Mouse (Mus musculus) retina, adult 2 months (tissue): Measurements from ENCODE around the gene Atxn7l1.

ENCODE experiments used
- DNase-seq: peaks from one replicate; pipeline ENCODE4 v3.0.0-alpha.2; 2012; ENCODE audit warnings: low read depth, low spot score

Gene Atxn7l1

DNA sequence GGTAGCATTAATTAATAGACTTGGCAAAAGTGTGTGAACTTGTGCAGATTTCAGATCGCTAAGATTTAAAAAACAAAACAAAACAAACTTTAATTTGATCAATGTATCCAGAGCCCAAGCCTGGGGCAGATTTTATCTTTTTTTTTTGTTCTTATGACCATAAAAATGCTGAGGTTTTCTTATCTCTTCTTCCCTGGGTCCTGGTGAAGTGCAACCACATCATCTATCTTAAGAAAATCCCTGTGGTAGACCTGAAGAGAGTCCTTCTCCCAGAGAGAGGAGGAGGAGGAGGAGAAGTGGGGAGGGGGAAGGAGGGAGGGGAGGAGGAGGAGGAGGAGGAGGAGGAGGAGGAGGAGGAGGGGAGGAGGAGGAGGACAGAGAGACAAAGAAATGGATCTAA is 78.5 kb downstream of the Atxn7l1 start:
- no peak for DNase-seq

DNA sequence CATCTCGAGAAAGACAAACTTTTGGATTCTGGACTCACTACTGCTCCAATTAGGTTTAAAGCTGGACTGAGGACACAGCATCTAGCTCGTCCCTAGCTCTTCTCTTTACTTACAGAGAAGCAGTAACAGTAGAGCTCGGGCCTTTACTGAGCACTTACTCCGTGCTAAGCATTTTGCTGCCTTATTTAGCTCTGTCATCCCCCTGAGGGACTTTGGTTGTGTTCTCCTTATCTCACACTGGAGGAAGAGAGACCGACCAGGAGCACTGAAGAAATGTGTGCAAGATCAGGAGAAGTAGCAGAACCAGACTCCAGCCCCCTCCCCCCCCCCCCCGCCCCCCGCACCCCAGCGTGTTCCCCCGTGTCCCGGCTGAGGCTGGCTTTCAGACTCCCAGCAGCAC is 79.1 kb downstream of the Atxn7l1 start:
- no peak for DNase-seq

DNA sequence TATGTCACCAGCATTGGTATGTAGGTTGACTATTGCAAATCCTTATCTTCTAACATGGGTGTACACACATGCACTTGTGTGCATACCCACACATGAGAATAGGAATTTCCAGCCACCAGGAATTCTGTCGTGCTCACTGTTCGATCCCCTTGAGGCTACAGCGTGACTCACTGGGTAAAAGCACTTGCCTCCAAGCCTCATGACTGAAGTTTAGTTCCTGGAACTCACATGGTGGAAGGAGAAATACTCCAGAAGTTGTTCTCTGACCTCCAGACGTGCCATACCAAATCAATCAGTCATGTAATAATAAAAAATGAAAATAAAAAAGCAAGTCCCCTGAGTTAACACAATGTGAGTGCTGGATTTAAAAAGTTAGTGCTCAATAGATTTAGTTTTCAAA is 87.8 kb downstream of the Atxn7l1 start:
- no peak for DNase-seq

DNA sequence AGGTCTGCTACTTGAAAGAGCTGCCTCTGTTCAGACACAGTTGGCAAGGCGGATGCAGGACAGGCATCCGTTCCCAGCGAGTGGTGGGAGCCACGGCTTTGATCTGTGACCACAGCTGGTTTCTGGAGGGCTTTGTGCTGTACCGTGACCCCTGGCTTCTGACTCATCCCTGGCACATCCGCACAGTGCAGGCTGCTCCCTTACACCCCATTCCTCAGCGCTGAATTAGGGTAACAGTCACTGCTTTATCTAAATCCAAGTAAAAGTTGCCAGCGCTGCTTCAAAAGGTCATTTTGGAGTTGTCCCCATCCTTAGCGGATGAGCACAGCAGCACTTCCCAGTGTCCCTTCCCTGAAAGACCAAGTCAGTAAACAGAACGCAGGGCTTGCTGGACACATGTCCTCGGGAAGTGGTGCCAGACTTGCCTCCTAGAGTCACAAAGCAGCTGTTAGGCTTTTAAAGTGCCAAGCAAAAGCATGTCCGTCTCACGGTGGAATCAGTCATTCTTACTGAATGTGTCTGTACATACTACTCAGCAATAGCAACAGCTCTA is 88.4 kb downstream of the Atxn7l1 start:
- no peak for DNase-seq

DNA sequence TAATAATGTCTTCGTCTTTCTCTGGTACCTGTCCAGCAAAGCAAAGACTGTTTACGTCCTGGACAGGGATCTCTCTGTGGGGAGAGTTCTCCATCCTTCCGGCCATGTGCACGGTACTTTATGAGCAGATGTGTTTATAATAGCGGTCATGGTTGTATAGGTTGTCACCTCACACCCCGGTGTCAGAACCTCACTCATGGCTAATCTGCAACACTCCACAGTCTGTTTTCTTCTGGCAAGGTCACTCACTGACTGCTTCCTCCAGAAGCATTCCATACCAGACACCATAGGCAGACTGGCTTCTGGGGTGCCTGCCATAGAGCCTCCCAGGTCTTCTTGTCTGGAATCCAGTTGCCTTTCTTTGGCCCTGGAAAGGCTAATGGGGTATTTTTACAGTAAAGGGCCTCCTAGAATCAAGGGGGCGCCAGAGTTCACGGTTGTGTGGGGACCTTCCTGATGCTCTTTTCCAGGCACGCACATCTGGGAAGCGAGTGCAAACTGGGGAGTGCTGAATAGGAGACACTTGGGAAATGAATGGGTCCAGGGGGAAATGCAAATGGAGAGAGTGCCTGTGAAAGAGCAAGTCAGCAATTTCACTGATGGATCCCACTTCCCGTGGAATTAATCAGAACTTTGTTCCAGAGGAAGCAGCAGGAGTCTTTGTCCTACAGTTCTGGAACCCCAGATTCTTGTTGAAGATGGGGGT is 89.0 kb downstream of the Atxn7l1 start:
- DNase-seq, result no peak

DNA sequence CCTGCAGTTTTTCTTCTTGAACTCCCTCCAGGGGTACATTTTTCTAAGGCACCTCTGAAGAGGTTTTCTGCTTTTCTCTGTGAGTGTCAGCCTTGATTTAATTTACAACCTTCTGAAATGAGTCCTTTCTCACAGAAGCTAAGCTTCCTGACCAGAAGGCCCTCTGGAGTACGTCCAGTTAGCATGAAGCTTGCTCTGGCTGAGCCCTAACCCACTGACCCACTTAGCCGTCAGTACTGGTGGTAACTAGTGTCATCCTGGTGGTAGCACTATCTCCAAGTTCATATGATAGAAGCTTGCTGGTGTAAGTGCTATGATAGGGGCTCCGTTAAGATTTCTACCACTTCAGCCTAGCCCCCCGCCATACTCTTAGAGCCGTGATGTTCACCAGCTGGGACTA is 89.6 kb downstream of the Atxn7l1 start:
- DNase-seq, result no peak

DNA sequence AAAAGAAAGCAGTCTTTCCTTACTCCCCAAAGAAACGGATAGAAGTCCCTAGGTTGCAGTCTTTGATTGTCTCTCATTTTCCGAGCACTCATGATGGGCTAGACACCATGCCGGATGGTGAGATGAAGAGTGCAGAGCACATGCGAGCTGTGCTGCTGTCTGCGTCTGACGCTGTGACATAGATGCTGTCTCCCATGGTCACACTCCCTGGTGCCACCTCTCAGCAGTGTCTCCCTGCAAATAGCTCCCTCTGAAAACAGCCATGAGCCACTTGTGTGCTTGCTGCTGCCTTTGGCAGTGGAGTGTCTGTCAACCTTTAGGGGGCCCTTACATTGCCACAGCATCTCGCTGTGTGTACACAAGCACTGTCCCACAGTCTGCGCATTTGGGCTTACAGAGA is 95.2 kb downstream of the Atxn7l1 start:
- no peak for DNase-seq

DNA sequence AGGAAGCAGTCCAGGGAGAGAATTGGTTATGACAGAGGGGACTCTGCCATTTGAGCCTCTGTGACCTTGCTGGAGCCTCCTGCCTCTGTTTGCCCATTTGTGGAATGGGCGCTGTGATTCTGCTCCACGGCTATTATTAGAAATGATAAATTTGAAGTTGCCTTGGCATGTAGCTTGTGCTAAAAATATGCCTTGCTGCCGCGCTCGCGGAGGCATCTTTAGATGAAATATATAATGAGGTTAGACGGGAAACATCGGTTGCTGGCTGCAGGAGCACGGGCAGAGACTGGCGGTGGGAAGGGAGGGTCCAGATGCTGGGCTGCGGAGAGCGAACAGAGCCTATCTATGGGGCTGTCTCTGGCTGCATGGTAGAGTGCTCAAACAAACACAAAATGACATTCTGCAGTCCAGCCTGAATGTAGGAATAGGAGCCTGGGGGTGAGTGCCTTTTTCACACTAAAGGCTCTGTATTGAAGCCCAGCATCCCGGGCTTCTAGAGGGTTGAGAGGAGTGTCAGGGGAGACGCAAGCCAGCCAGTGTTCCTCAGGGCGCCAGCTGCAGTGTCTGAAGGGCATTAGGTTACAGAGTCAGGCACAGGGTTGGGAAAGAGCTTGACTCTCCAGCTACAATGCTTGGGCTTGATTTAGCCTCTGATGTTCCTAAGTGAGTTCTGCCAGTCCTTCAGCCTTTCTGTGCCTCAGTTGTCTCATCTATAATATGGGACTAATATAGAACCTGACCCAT is 96.8 kb downstream of the Atxn7l1 start:
- DNase-seq, result no peak

DNA sequence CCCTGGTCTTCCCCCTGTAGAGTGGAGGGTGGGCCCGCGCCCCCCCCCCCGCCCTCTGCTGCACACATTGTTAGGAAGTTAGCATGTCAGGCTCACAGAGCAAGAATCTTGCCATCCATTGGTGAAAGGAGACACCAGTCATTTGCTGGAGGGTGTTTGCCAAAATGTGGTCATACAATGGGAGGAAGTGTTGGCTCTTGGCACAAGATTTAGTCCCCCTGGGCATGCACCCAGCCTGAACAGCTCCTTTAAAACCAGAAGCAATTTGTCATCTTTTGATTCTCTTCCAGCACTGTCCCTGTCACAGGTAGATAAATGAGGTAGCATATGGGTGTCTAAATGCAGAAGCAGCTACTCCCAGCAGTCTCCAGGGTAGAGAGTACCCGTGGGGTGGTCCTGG is 98.0 kb downstream of the Atxn7l1 start:
- no peak for DNase-seq

DNA sequence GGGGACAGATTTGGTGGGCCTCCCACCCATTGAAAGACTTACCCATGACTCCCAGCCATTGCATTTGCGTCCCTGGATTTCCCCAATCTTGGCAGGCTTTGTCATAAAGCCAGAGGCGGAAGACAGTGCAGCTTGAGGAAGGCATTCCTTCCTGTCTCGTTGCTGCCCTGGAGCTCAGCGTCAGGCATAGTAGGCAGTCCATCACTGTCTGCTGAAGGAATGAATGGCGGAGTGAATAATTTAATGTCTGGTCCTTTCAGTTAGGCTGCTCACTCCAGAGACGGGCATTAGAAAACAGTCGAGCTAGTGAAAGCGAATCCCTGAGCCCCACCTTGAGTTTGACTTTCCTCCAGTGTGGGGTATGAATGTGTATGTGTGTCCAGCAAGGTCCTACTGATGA is 99.4 kb downstream of the Atxn7l1 start:
- no peak for DNase-seq

DNA sequence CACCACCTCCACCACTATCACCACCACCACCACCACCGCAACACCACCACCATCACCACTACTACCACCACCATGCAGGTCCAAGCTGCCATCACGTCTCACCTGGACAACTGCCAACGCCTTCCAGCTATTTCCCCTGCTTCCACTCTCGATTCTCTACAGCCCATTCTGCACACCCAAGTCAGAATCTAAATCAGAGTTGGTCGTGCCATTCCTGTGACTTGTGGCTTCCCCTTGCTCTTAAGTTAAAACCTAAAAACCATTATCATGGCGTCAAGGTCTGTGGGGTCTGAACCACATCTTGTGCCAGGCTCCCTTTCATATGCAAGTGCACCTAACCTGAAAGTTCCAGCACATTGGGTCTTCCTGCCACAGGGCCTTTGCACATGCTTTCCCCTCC is 102.7 kb downstream of the Atxn7l1 start:
- no peak for DNase-seq

DNA sequence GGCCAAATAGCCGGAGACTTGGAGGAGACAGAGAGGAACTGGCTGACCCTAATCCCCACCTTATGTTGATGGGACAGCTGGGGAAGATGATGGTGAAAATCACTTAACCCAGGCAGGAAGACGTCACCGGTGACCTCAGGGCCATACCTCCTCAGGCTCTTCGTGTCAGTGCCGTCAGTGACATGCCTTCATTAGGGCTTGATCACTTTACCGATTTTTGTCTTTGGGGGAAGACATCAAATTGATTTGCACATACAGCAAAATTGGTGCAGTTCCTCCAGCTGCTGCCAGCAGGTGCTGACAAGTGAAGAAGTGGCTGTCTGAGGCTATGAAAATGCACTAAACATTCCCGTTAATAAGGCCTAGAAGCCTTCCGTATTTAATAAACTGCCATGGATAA is 103.9 kb downstream of the Atxn7l1 start:
- DNase-seq, result no peak

DNA sequence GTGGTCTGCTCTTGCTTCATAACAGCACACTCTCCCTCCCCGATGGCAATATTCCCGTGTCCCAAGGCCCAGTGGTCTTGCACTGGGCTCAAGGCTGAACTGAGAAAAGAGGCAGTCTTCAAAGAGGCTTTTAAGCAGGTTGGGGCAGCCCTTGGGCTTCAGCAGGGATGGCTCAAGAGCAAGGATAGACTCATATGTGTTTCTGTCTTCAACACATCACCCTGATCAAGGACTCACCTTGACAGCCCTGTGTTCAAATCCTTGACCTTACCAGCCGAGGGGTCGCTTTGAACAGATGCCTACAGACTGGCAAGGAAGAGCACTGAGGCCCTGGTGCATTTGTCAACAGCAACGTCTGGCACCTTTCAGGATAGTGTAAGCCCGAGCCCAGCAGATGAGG is 105.1 kb downstream of the Atxn7l1 start:
- no peak for DNase-seq

DNA sequence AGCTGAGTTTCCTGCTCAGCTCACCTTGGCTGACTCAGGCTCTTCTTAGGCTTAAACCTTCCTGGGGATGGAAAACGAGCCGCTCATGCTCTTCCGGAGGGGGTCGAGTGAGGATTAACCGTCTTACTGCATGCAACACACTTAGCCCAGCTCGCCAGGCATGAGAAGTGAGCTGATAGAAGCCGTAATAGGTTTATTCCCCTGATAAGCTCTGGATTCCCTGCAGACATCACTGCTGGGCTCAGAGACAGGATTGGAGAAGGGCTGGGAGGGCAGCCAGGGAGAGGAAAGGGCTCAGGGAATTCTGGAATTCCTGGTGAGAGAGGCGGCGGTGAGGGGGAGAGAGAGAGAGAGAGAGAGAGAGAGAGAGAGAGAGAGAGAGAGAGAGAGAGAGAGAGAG is 105.7 kb downstream of the Atxn7l1 start:
- peak; percentile 68 for DNase-seq

DNA sequence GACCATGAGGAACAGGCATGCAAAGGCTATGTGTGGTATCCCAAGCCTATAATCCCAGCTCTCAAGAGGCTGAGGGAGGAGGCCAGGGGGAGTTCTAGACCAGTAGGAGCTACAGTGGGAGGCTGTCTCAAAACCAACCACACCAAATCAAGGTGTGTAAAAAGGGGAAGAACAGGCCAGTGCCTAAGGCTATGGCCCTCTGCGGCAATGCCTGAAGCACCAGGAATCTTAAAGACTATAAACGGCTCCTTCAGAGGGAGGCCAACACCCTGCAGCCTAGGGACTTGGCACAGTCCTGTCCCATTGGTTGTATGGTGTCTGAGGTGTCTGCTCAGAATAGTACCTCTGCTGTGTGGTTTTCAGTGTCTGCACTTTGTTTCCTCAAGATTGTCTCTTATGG is 107.8 kb downstream of the Atxn7l1 start:
- DNase-seq, result no peak

DNA sequence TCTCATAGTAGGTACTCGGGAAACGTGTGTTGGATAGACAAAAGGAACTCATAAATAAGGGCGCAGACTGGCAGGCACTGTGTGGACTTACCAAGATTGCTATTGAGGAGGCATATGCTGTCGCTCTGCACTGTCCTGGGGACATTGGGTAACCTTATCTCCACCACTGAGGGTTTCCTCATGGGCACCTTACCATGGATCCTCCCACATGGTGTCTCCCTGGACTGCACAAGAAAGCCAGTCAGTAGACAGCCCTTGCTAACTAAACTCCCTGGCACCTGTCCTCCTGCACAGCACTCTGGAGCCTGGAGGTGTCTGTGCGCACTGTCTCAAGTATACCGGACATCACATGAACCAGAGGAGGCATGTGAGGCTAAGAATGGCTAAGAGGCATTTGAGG is 108.9 kb downstream of the Atxn7l1 start:
- DNase-seq, result no peak

DNA sequence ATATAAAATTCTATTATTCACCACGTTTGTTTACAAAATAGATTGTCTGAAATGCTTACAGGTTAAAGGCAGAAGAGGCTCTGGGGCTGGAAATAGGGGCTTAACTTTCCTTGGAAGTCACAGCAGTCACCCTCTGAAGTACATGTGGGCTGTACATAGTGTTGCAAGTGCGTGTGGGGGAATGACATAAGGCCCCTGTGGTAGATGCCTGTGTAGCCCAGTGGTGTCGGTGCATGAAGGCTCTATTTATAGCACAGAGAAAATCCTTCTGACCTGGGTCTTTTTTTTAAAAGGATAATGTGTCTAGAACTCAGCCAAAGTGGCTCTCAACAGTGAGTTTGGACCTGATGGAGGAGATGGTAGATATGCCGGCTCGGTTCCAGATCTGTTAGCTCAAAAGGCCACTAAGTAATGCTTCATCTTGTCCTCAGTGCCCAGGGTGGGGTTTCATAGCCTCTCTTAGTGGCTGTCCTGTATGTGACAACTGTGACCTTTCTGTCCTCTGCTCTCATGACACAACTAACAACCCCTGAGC is 111.6 kb downstream of the Atxn7l1 start:
- DNase-seq, result no peak

DNA sequence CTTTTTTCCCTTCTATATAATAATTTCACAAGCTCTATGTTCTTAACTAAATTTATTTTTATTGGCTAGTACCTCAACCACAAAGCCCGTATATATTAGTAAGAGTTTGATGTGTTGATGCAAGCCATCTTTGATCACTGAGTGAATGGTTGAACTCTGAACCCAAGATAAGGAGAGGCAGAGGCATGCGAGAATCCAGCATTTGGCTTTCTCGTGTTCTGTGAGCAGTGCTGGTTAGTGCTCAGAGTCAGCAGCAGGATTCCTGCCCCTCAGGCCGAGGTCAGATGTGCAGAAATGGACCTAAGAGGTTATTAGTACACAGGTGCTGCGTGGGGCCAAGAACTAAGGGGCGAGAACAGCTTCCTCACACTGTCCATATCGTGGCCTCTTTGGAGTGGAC is 113.1 kb downstream of the Atxn7l1 start:
- no peak for DNase-seq

DNA sequence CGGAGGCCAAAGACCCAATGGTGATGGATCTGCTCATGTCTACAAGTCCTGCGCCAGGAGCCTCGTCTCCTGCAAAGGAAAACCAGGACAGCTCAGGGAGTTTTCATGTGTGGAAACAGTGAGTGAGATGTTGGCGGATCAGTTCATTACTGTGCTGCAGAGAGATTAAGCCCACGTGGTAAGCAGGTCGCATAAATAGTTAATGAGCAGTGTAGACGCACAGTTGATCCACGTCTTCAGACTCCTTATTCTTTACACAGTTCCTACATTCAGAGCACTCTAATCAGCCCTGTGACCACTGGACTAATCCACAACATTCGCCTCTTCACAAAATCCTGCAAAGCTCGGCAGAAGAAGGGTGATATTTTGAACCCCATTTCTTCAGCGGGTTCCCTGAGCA is 118.4 kb downstream of the Atxn7l1 start:
- DNase-seq, result no peak

DNA sequence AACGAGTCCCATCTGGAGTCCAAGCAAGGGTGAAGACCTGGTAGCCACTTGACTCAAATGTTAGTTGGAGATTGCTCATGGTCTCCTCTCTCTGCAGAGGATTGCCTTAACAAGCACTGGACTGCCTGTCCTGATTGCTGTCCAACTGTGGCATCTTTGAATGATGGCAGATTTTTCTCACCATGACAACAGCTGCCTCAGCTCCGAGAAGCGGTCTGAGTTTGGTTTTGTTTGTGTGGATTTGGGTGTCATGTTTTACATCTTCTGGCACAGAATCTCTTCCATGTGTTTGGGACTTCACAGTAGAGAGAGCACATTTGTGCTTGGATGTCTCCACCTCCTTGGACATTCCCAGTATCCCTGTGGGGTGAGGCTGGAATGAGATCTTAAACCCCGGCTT is 120.5 kb downstream of the Atxn7l1 start:
- no peak for DNase-seq

DNA sequence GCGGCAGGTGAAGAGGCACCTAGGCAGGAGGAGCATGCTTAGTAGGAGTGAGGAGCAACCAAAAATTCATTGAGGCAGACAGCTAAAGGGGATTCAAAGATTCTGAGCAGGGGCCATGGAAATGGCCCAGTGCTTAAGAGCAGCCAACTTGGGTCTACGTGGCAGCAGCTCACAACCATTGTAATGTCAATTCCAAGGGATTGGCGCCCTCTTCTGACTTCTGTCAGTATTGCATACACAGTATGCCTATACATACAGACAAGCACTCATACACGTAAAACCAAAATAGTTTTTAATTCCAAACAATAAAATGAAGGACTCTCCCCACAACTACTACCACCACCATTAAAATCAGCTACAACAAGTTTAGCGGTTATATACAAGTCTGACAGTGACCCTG is 122.2 kb downstream of the Atxn7l1 start:
- no peak for DNase-seq

DNA sequence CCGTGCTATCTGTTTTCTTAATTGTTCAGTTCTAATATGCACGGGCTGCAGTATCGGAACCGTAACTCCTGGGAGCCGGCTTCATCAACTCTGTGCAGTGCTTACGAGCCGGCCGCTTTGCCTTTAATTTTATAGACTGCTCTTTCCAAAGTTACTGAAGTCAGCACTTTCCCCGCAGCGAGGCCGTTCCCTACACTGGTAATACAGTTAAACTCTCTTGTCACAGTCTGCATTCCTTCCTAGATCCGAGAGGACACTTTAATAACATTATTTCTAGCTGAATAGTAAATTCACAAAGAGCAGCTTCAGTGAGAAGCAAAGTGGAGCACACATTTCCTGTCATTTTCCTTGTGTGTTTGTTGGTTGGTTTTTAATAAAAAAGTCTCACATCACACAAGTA is 124.4 kb downstream of the Atxn7l1 start:
- no peak for DNase-seq

DNA sequence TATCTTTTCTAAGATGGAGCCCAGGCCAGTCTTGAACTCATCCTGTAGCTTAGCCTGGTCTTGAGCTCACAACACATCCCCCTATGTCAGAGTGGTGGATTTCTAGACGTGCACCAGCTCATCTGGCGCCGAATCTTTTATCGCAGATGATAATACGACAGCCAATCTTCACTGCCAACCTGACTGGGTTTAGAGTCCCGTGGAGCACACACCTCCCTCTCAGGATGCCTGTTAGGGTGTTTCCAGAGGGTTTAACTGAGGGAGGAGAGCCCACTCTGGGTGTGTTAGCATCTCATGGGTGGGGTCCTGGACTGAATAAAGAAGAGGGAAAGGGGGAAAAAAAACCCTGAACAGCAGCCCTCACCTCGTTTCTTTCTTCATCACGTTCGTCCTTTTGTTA is 124.9 kb downstream of the Atxn7l1 start:
- no peak for DNase-seq
